Mouse (Mus musculus) MEL (cell line): ENCODE results near the gene Xbp1.

Experiments used
- CTCF ChIP-seq, 3 experiments: IDR thresholded peaks in 2 of 3; conservative IDR thresholded peaks in 1 of 3; 2 replicates each; pipeline ENCODE4 v1.5.1; 2011 to 2012; ENCODE audit warnings: low read length in 3 of 3, low read depth in 2 of 3, mild to moderate bottlenecking in 2 of 3, improper control_type of control experiment in 1 of 3, inconsistent platforms in 1 of 3, mixed read lengths in 1 of 3, moderate library complexity in 1 of 3; ENCODE audit not compliant: control insufficient read depth in 1 of 3, insufficient read depth in 1 of 3, poor library complexity in 1 of 3, severe bottlenecking in 1 of 3
- E2F4 ChIP-seq: IDR thresholded peaks from 2 replicates; pipeline ENCODE4 v1.6.1; 2011; ENCODE audit warnings: low read depth, low read length, improper control_type of control experiment, borderline replicate concordance
- MEF2A ChIP-seq: IDR thresholded peaks from 2 replicates; pipeline ENCODE4 v1.6.1; 2014; ENCODE audit warnings: low read depth, mild to moderate bottlenecking, inconsistent platforms, low read length, improper control_type of control experiment; ENCODE audit not compliant: poor library complexity, insufficient replicate concordance, severe bottlenecking; ENCODE audit errors: extremely low read depth
- POLR2A ChIP-seq, 2 experiments: IDR thresholded peaks; 2 replicates each; pipeline ENCODE4 v1.6.1; 2011 to 2012; ENCODE audit warnings: low read length in 2 of 2, mild to moderate bottlenecking in 2 of 2, control low read depth in 1 of 2, improper control_type of control experiment in 1 of 2, low read depth in 1 of 2, moderate library complexity in 1 of 2; ENCODE audit not compliant: control insufficient read depth in 1 of 2, insufficient read depth in 1 of 2, poor library complexity in 1 of 2
- SIN3A ChIP-seq: IDR thresholded peaks from 2 replicates; pipeline ENCODE4 v1.6.1; 2012; ENCODE audit warnings: low read length, improper control_type of control experiment, inconsistent platforms

DNA sequence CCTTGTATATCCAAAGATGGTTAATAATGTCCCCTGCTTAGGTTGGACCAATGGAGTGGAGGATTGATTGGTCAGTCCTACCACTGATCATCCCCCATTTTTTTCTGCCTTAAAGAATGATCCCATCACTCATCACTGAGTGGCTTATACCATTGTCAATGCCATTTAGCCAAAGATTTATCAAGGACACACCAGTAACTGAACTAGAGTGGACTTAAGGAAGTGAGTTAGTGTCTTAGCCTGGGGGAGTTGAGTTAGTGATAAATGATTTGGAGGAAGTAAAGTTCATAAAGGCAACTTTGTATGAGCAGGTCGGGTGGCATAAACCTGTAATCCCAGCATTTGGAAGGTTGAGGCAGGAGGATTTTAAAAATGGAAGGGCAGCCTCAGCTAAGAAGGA, 22.8 kb downstream of the Xbp1 start:
- TF ChIP-seq CTCF (IDR thresholded peaks at IDR 0.05 in 2 of 3, conservative IDR thresholded peaks at IDR 0.05 in 1 of 3; ENCODE audit: control insufficient read depth in 1 of 3, insufficient read depth in 1 of 3, low read depth in 2 of 3, low read length in 3 of 3, poor library complexity in 1 of 3, severe bottlenecking in 1 of 3) (no peak), POLR2A (IDR thresholded peaks at IDR 0.05; ENCODE audit: control insufficient read depth in 1 of 2, insufficient read depth in 1 of 2, low read depth in 1 of 2, low read length in 2 of 2, poor library complexity in 1 of 2) (no peak), E2F4 (no peak), SIN3A (no peak), MEF2A (no peak)
